Mouse (Mus musculus): ENCODE results near the gene Susd4. TPM values are rescaled to one million over a fixed set of nuclear protein-coding genes. Genes with fewer than 3 reads are reported as not detected.
A peak's percentile ranks its signal among the peaks of the same experiment; 100 is the strongest.

Gene Susd4
- total and polyA plus RNA-seq, 2 experiments from 2014 or later = 80.6 to 98.7 TPM

GRCm38 (mm10) chr1:182822729-182823128 is 59.1 kb downstream of the Susd4 start:
- H3K4me3 ChIP-seq (ENCODE audit: low read depth, low read length) = no peak overlapping the region
- ATAC-seq (ENCODE audit: low FRiP score) = no peak
- no peak overlapping the region for H3K27ac ChIP-seq (ENCODE audit: low read depth, low read length)
- H3K4me2 ChIP-seq (ENCODE audit: low read depth, low read length, poor library complexity, severe bottlenecking) = no peak overlapping the region
- no peaks in the 10 kb centered on the region for H3K27me3 ChIP-seq (ENCODE audit: insufficient read depth, low read length)
- no peak for TF ChIP-seq CTCF (IDR thresholded peaks at IDR 0.05)
- no peak for DNase-seq (ENCODE audit: low spot score)
- H3K4me1 ChIP-seq (ENCODE audit: insufficient read depth, low read length) = no peaks in the 10 kb centered on the region; the same call in 1 of the 2 replicates
- H3K36me3 ChIP-seq (ENCODE audit: insufficient read depth, low read length) = no peaks in the 10 kb centered on the region
- WGBS = 71% methylated on average over 10 of the region's 10 CpGs
- no peaks in the 10 kb centered on the region for H3K9me3 ChIP-seq (ENCODE audit: low read length)
- H3K9ac ChIP-seq (replicated peaks; ENCODE audit: low read length, poor library complexity, severe bottlenecking) = no peak overlapping the region

DNA sequence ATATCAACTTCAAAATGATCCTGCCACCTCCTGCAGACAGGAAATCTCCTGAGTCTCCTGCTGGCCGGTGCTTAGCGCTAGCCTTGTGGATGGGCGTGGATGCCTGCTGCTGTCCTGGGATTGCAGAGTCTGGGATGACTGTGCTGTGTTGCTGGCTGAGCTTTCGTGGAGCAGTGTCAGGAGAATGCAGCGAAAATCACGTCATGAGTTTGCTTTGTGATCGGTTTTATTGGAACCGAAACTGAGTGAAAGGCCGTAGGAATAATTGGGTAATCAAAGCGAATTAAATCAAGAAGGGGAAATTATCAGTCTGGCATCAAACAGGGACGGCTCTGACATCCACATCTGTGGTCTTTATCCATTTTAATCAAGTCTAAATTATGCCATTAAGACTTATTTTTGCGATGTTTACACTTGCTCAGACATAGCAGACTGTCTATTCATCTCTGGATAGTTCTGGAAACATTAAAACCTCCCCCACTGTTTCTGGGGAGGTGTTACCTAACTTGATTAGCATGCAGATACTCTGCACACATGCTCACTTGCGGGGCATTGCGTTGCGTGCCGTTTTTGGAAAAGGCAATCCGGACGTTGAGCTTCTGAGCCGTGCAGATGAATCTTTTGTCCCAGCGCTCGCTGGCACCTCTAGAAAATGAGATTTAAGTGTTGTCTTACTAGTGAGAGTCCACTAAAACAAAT is 60.2 kb downstream of the Susd4 start:
- WGBS = 46% methylated on average over 21 of the region's 21 CpGs
- Histone ChIP-seq H3K27me3 (ENCODE audit: insufficient read depth, low read length) (no peaks in the 10 kb centered on the region), H3K9me3 (ENCODE audit: low read length) (no peaks in the 10 kb centered on the region), H3K36me3 (ENCODE audit: insufficient read depth, low read length) (no peaks in the 10 kb centered on the region), H3K4me2 (ENCODE audit: low read depth, low read length, poor library complexity, severe bottlenecking) (peak overlapping the region; percentile 7; the same call in 1 of the 2 replicates), H3K27ac (ENCODE audit: low read depth, low read length) (no peak overlapping the region), H3K9ac (replicated peaks; ENCODE audit: low read length, poor library complexity, severe bottlenecking) (no peak overlapping the region; the same call in 1 of the 2 replicates), H3K4me1 (ENCODE audit: insufficient read depth, low read length) (no peaks in the 10 kb centered on the region; the same call in 1 of the 2 replicates), H3K4me3 (ENCODE audit: low read depth, low read length) (no peak overlapping the region)
- DNase-seq (ENCODE audit: low spot score) = peak; percentile 33
- ATAC-seq (ENCODE audit: low FRiP score) = no peak
- no peak for TF ChIP-seq CTCF (IDR thresholded peaks at IDR 0.05)

- DNase-seq (ENCODE audit: low spot score) = no peak
- WGBS = 76% methylated on average over 3 of the region's 3 CpGs
- no peak overlapping the region for H3K9ac ChIP-seq (replicated peaks; ENCODE audit: low read length, poor library complexity, severe bottlenecking)
- no peak overlapping the region for H3K4me2 ChIP-seq (ENCODE audit: low read depth, low read length, poor library complexity, severe bottlenecking)
- no peak overlapping the region for H3K4me3 ChIP-seq (ENCODE audit: low read depth, low read length)
- no peak overlapping the region for H3K27ac ChIP-seq (ENCODE audit: low read depth, low read length)
- no peaks in the 10 kb centered on the region for H3K9me3 ChIP-seq (ENCODE audit: low read length)
- no peak for TF ChIP-seq CTCF (IDR thresholded peaks at IDR 0.05)
- no peaks in the 10 kb centered on the region; the same call in 1 of the 2 replicates for H3K4me1 ChIP-seq (ENCODE audit: insufficient read depth, low read length)
- no peaks in the 10 kb centered on the region for H3K27me3 ChIP-seq (ENCODE audit: insufficient read depth, low read length)
- no peaks in the 10 kb centered on the region for H3K36me3 ChIP-seq (ENCODE audit: insufficient read depth, low read length)
- ATAC-seq (ENCODE audit: low FRiP score) = no peak
Observed at GRCm38 (mm10) chr1:182826557-182826956, 62.9 kb downstream of the Susd4 start.

DNA sequence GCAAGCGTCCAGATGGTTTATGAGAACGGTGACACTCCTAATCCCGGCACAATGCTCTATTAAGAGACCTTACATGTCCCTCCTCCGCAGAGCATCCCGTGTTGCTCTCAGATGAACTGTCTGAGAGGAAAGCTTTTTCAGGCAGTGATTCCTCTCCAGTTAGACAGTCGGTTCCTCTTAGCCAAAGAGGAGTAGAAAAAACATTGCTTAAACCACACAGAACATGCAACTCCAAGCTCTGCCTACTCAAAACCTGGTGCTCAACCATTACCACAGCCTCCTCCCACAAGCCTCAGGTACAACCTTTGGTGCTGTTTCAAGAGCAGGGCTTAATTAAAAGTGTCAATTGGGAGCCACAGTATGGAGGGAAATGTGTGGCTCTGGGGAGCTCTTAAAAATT is 74.4 kb downstream of the Susd4 start:
- H3K4me1 ChIP-seq (ENCODE audit: insufficient read depth, low read length) = no peaks in the 10 kb centered on the region; the same call in 1 of the 2 replicates
- peaks cover 2% of the 10 kb centered on the region; the same call in 1 of the 2 replicates for H3K36me3 ChIP-seq (ENCODE audit: insufficient read depth, low read length)
- H3K27ac ChIP-seq (ENCODE audit: low read depth, low read length) = no peak overlapping the region
- H3K9me3 ChIP-seq (ENCODE audit: low read length) = no peaks in the 10 kb centered on the region
- whole genome bisulfite sequencing = 33% methylated on average over 6 of the region's 6 CpGs
- no peak for TF ChIP-seq CTCF (IDR thresholded peaks at IDR 0.05)
- H3K27me3 ChIP-seq (ENCODE audit: insufficient read depth, low read length) = no peaks in the 10 kb centered on the region
- no peak overlapping the region for H3K9ac ChIP-seq (replicated peaks; ENCODE audit: low read length, poor library complexity, severe bottlenecking)
- ATAC-seq (ENCODE audit: low FRiP score) = no peak
- H3K4me3 ChIP-seq (ENCODE audit: low read depth, low read length) = no peak overlapping the region
- no peak for DNase-seq (ENCODE audit: low spot score)
- no peak overlapping the region for H3K4me2 ChIP-seq (ENCODE audit: low read depth, low read length, poor library complexity, severe bottlenecking)

DNA sequence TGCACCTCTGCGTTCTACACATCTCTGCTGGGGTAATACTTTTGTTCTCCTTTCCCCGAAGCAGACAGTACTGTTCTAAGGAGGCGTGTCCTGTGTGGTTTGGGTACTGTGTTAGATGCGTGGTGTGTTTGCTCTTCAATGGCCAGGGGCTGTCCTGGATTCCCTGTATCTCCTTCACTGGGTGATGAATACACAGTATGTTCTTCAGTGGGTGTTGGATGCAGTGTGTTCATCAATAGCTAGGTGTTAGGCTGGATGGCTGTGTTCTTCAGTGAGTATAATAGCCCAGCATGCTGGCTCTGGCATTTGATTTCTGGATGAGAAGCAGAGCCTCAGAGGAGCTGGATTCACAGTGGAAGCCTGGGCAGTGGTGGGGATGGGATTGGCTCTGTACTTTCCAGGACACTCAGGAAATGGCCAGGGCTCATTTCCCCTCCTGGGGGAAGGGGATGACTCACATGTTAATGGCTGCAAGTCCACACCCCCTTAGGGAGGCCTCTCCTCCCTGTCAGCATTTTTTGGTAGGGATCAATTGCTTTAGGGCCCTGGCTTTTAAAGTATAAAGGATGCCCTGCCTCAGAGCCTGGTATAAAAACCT is 75.8 kb downstream of the Susd4 start:
- WGBS = 76% methylated on average over 4 of the region's 4 CpGs

DNA sequence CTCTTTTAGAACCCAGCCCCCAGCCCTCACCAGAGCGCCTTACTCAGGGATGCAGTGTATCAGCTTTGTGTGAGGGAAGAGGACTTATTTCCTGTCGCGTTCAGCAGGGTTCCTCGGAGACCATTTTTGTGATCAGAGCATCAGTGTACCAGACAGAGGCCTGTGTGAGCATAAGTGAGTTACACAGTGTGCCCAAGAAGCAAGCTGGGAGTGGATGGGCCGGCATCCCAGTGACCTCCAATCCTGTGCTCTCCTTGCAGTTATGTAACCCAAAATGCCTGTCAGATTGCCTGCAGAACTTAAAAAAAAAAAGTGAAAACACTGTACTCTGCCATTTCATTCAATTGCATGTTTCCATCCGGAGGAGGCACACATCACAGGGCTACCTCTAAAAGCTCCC is 76.4 kb downstream of the Susd4 start:
- Histone ChIP-seq H3K4me1 (ENCODE audit: insufficient read depth, low read length) (no peaks in the 10 kb centered on the region; the same call in 1 of the 2 replicates), H3K9me3 (ENCODE audit: low read length) (no peaks in the 10 kb centered on the region), H3K27ac (ENCODE audit: low read depth, low read length) (peak overlapping the region; percentile 62), H3K36me3 (ENCODE audit: insufficient read depth, low read length) (no peaks in the 10 kb centered on the region), H3K27me3 (ENCODE audit: insufficient read depth, low read length) (no peaks in the 10 kb centered on the region), H3K4me3 (ENCODE audit: low read depth, low read length) (no peak overlapping the region), H3K9ac (replicated peaks; ENCODE audit: low read length, poor library complexity, severe bottlenecking) (no peak overlapping the region), H3K4me2 (ENCODE audit: low read depth, low read length, poor library complexity, severe bottlenecking) (no peak overlapping the region)
- DNase-seq (ENCODE audit: low spot score) (no peak), ATAC-seq (ENCODE audit: low FRiP score) (no peak)
- no peak for TF ChIP-seq CTCF (IDR thresholded peaks at IDR 0.05)
- WGBS = 28% methylated on average over 6 of the region's 6 CpGs

More for the DNA sequence above, 75.8 kb downstream of the Susd4 start:
- DNase-seq (ENCODE audit: low spot score) (no peak), ATAC-seq (ENCODE audit: low FRiP score) (0 out of 2 replicates have a peak, but pooled peaks have one; percentile 34)
- Histone ChIP-seq H3K27me3 (ENCODE audit: insufficient read depth, low read length) (no peaks in the 10 kb centered on the region), H3K9ac (replicated peaks; ENCODE audit: low read length, poor library complexity, severe bottlenecking) (no peak overlapping the region), H3K4me1 (ENCODE audit: insufficient read depth, low read length) (no peaks in the 10 kb centered on the region; the same call in 1 of the 2 replicates), H3K36me3 (ENCODE audit: insufficient read depth, low read length) (no peaks in the 10 kb centered on the region; the same call in 1 of the 2 replicates), H3K9me3 (ENCODE audit: low read length) (no peaks in the 10 kb centered on the region), H3K4me2 (ENCODE audit: low read depth, low read length, poor library complexity, severe bottlenecking) (no peak overlapping the region), H3K4me3 (ENCODE audit: low read depth, low read length) (no peak overlapping the region), H3K27ac (ENCODE audit: low read depth, low read length) (peak overlapping the region; percentile 62)
- TF ChIP-seq CTCF (IDR thresholded peaks at IDR 0.05) = no peak

Measured in midbrain, postnatal 0 days (tissue).